Mouse (Mus musculus) cortical plate, adult 2 months (tissue): Measurements from ENCODE around the gene Ppp6r3.

ENCODE experiments used
- CTCF ChIP-seq: fragments of 200-500 bp; IDR thresholded peaks from 2 replicates; pipeline ENCODE4 v1.5.1; 2011; ENCODE audit warnings: mild to moderate bottlenecking, control low read depth, low read length; ENCODE audit not compliant: insufficient read depth; ENCODE audit errors: extremely low read depth
- POLR2A ChIP-seq: fragments of 200-500 bp; IDR thresholded peaks from 2 replicates; pipeline ENCODE4 v1.6.1; 2011; ENCODE audit warnings: mild to moderate bottlenecking, low read length, control low read depth; ENCODE audit not compliant: insufficient read depth; ENCODE audit errors: extremely low read depth

GRCm38 (mm10) chr19:3451649-3452048 is 123.9 kb downstream of the Ppp6r3 start:
- no peak for TF ChIP-seq POLR2A
- TF ChIP-seq CTCF, result no peak
